Mouse (Mus musculus): ENCODE measurements at regions not wholly inside any gene's neighbourhood (a gene's known extent, or its start where the extent isn't known, plus 50 kb on each side); places are given as distances from the start of the nearest gene placed in this dataset.
"Not testable (repeated sequence)": the region's sequence is repeated elsewhere in the genome, so short reads cannot be mapped to it uniquely, and the experiment has no call there.

DNA sequence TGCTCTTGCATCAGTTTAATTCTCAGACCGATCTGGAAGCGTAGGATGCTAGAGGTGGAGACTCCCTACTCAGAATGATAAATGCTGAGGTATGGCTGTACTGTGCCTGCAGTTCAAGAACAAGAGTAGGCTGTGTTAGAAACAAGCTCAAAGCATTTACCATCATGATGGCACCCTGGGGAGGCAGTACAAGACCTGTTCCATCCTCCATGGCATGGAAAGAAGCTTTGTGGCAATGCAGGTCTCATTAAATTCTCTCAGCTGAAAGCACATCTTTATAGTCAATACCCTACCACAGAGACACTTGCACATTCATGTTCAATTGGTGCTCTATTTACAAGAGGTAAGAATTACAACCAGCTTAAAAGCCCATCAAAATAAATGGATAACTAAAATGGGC is 209.5 kb downstream of the Tbl1xr1 start:
- DNase-seq (ENCODE audit: low spot score in 2 of 2), result no peak

DNA sequence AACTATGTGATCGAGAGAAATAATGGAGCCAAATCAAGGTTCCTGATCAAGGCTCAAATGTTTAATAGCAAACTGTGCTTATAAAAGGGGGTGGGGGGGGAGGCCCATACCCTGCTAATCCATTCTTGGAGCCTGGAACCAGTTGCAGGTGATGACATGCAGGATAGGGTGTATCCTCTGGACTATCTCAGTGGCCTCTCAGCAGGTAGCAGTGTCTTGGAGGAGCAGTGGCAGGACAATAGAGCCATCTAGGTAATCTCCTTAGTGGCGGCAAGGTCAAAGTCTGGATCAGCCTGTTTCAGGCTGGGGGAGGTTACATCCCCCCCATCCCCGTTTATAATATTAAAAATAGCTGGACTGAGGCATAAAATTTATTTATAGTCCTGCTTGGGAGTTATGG is 217.0 kb downstream of the Tbl1xr1 start:
- no peak for DNase-seq (ENCODE audit: low spot score in 2 of 2)

DNA sequence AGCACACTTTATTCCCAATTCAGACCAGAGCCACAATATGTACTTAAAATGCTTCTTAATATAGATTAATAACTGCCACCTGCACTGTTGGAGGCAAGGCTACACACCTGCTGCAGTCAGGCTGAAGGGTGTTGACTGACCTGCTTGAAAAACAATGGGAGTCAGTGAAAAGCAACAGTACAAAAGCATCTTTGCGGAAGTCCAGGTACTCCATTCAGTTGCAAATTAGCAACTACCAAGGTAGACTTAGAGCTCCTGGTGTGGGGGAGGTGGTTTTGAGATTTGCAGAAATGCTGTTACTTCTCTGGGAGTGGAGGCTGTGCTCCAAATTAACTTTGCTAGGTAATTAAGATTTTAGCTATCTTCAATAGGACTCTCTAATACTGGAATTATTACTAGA is 217.6 kb downstream of the Tbl1xr1 start:
- DNase-seq (ENCODE audit: low spot score in 2 of 2), result not testable (repeated sequence)

DNA sequence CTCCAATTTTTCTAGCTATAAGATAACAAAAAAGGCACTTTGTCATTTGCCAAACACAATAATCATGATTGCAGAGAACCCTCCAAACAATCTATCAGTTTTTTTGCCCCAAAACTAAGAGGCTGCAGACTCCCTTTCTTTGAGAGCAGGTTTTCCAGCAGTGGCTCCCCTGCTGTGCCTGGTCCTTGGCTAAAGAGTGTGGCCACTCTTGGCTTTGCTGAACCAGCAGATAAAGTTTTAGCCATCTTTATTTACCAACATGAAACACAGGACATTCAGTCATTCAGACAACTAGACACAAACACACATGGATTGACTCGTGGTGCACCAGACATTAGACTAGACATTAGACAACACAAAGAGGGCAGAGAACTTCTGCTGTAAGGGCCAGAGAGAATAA is 220.5 kb downstream of the Tbl1xr1 start:
- not testable (repeated sequence) for DNase-seq (ENCODE audit: low spot score in 2 of 2)

DNA sequence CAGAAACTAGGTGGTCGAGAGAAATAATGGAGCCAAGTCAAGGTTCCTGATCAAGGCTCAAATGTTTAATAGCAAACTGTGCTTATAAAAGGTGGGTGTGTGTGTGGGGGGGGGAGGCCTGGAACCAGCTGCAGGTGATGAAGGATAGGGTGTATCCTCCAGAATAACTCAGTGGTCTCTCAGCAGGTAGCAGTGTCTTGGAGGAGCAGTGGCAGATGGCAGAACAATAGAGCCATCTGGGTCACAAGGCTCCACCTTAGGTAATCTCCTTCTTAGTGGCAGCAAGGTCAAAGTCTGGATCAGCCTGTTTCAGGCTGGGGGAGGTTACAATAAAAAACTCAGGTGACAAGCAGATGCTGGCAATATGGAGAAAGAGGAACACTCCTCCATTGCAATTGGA is 221.4 kb downstream of the Tbl1xr1 start:
- DNase-seq (ENCODE audit: low spot score in 2 of 2), result not testable (repeated sequence)

DNA sequence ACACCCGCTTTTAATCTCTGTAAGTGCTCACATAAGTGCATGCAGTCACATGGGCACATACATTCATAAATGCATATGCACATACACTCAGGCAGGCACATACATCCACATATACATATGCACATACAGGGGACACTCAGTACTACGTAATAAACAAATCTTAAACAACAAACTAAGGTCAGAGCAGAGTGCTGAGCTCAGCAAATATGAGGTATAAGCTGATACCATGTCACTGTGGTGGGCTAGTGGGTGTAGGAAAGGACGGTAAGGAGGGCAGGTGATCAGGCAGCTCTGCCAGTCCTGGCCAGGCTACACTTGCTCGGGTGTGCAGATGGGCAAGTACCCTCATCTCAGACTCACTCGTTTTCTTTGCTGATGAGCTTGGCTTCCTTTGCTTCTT is 224.1 kb downstream of the Tbl1xr1 start:
- DNase-seq (ENCODE audit: low spot score in 2 of 2), result no peak

DNA sequence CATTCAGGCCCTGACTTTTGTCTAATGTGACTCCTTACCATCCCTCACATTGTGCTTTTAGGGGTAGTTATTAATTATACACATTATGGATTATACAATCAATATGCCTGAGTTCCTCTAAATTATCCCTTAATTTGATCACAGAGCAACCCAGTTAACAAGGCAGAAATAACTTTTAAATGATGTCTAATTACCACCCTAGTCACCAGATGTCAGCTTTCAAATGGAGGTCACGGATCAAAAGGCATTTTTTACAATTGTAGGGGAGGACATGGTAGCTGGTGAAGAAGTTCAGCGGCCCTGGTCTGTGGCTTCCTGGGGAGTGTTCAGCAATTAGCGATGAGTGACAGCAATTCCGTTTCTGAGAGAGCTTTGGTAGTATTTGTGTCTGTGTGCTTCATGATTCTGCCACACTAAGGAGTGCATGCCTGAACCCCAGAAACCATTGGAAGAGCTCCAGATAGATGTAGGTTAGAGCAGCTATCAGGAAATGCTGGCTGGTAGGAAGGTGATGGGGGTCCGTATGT is 225.6 kb downstream of the Tbl1xr1 start:
- DNase-seq (ENCODE audit: low spot score in 2 of 2), result no peak

DNA sequence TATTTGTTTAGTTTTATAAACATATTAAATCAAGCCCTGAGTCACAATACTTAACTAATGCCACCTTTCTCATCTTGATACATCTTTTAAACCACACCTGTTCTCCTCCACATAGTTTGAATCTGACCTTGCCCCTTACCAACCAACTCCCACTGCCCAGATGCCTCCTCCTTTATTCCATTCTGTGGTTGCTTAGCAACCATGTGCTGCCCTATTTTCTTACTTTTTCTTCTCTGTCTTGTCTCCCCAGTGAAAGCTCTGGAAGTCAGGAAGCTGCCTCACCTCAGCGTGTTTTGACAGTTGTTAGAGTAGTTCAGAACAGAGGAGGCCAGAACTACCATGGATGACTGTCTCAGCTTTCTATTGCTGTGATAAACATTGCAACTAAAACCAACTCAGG is 227.7 kb downstream of the Tbl1xr1 start:
- no peak for DNase-seq (ENCODE audit: low spot score in 2 of 2)

DNA sequence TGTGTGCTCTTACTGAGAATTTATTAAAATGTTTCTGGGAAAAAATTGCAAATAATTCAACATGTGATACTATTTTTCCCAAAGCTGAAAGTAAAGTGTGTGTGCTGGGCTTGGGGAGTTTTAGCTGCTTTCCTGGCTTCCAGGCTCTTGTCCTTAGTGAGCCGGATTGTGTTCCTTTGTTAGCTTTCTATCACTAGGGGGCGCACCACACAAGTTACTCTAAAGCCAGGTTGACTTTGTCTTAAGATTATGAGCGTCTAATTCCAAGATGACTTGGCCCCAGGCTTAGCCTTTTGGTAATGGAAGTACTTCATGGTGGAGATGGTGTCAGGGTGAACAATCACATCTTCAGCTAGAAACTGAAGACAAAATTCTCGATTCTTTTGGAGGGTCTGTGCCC is 230.2 kb downstream of the Tbl1xr1 start:
- DNase-seq (ENCODE audit: low spot score in 2 of 2), result no peak

DNA sequence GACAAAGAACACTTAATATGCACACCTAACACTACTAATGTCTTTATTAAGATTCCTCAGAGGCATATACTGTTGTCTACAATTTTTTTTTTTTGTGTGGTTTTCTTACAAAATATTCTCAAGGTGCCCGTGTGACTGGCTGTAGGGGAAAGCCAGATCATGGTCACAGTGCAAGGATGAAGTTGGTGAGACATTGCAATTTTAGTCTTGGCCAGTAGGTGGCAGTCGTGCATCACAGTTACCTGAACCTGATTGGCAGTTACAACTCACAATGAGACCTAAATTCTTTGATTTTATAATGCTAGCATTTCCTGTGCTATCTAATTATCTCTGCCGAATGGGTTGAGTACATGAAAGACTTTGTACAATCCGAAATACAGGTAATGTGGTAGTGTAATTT is 232.5 kb downstream of the Tbl1xr1 start:
- DNase-seq (ENCODE audit: low spot score in 2 of 2), result peak; percentile 5 to 43

DNA sequence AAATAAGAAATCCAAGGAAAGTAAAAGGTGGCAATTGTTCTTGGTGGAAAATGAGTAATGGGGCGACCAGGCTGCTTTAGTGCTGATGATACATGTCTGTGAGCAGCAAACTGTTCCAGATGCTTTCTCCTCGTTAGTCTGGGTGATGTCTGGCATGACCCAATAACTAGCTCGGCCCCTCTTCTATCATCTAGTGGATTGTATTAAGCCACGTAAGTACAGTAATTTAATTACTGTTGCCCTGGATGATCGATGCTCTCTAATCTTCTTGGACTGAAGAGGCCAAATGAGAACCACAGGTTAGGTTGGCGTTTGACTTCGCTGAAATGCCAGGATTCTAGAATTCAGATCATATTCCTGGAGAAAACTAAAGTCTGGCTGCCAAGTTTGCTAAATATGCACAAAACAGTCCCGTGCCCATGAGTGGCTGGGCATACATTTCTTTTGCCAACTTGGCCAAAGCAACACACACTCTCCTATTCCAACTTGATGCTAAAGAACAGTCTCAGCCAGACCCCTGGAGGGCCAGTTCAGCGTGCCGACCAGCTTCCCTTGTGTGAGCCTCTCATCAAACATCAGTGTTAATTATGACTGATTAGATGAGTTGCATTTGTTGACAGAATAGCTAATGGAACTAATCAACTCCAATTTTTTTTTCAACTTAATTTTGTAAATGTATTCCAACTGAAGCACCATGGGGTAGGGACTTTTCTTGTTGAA is 240.2 kb downstream of the Tbl1xr1 start:
- no peak for DNase-seq (ENCODE audit: low spot score in 2 of 2)

DNA sequence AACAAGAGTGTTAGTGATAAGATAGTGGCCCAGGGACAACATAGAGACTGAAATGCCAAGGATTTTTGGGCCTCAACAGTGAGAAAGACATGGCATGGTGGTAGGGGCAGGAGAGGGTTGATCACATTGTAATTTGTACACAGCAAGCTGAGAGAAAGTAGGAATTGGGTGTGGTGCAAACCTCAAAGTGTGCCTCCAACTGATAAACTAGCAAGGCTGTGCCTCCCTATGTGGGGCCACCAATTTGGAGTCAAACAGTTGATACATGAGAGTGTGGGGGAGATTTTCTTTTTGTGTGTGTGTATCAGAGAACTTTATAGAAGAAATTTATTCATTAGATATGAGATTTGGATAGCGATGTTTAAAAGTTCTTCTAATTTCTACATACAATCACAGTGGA is 244.0 kb downstream of the Tbl1xr1 start:
- not testable (repeated sequence) for DNase-seq (ENCODE audit: low spot score in 2 of 2)

DNA sequence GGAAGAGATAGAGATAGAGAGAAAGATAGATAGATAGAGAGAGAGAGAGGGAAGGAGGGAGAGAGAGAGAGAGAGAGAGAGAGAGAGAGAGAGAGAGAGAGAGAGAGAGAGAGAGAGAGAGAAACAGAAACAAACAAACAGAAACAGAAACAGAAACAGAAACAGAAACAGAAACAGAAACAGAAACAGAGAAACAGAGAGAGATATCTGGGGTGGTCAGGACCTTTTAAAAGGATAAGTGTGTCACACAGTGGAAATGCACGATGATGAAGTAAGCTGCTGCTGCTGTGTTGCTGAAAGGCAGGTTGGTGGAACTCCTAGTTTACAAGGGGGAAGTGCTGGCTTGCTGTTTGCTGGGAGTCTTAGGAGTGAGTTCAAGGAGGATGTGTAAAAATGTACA is 254.8 kb downstream of the Tbl1xr1 start:
- DNase-seq (ENCODE audit: low spot score in 2 of 2), result no peak

All from urinary bladder, adult 18-20 months (tissue).